Mouse (Mus musculus): ENCODE results near the gene Tex19.2.
A peak's percentile ranks its signal among the peaks of the same experiment; 100 is the strongest.
"Not testable (repeated sequence)": the region's sequence is repeated elsewhere in the genome, so short reads cannot be mapped to it uniquely, and the experiment has no call there.

Tex19.2 gene

GRCm38 (mm10) chr11:121111051-121111450 lies 7.4 kb downstream of the Tex19.2 start:
- no peak for DNase-seq (ENCODE audit: low spot score)

DNA sequence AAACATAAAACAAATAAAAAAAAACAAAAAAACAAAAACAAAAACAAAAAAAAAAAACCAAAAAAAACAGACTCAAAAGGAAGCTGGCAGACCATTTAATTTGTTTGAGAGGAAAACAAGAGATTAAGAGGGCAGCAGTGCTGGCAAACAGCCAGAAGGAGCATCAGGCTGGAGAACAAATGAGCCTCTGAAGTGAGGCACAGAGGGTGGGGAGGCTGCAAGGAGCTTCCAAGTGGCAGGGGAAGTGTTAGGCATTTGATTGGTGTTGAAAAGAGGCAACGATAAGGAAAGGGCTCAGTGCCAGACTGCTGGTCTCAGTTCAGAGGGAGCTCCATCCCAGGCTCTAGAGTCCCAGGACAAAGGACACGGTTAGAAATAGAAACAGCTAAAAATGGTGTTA lies 8.5 kb downstream of the Tex19.2 start:
- peak; percentile 62 for DNase-seq (ENCODE audit: low spot score)

- no peak for DNase-seq (ENCODE audit: low spot score)
Measured at GRCm38 (mm10) chr11:121108061-121108460, 10.4 kb downstream of the Tex19.2 start.

DNA sequence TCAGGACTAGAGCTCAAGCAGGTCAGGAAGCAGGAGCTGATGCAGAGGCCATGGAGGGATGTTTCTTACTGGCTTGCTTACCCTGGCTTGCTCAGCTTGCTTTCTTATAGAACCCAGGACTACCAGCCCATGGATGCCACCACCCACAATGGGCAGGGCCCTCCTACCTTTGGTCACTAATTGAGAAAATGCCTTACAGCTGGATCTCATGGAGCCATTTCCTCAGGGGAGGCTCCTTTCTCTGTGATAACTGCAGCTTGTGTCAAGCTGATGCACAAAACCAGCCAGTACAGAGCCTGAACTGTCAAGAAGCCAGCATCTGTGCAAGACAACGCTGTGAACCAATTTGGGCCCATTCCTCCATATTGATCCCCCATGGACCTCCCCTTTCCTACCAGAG lies 11.2 kb downstream of the Tex19.2 start:
- DNase-seq (ENCODE audit: low spot score), result not testable (repeated sequence)

DNA sequence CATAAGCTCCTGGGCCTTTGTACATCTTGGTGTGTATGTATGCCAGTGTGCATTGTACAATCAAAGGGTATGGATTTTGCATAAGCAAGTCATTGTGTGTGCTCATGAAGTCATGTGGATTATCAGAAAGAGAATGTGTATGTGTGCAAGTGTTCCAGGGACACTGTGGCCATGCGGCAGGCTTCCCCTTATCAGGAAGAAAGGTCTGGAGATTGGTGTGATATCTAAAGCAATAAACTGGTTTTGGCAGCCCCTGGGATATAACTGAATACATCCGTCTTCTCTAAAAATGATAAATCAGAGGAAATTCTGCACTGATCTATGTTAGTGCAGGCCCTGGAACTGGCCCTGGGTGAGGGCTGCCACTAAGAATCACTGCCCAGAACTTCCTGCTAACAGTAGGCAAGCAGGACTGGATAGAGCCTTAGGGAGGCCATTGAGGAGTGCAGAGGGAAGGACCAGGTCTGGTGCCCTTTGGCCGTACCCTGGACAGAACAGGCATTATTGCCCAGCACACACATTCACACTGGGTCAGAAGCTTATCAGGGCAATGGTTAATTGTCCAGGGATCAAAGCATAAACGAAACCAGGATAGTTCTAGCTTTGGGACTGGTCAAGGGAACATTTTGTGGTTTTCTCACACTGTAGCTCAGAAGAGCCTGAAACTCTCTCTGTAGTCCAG lies 17.2 kb downstream of the Tex19.2 start:
- DNase-seq (ENCODE audit: low spot score), result no peak

DNA sequence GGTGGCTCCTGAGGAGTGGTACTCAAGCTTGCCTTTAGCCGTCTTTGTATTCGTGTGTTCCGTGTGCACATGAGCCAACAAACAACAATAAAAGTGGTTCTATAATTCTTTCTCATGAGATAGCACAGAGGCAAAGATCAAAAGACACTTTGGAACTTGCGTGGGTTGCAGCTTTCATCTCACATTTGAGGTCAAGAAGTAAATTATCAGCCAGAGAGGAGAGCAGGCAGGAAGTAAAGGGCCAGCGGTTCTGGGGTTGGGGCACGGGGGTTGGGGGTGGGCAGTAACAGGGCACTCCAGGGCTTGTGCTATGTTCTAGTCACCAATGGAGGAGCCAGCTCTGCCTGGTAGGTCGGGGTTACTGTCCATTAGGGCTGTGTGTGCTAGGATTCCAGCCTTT lies 17.8 kb downstream of the Tex19.2 start:
- DNase-seq (ENCODE audit: low spot score), result no peak

DNA sequence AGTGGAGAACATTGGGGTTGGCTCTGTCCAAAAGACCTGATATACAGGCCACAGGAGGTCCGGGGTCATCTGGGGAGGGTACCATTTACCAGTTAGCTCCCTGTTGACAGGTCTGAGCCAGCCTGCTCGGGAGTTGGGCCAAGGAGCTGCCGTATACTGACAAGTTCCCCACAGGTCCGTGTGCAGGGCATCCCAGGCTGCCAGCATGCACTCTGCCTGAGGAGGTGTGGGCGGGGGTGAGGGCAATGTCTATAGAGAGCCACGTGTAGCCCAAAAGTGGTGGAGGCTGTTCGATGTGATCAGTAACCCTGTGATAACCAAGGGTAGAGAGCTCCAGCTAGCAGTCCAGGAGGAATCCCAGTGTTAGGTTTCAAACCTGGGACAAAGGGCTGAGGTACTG lies 18.7 kb downstream of the Tex19.2 start:
- DNase-seq (ENCODE audit: low spot score), result no peak

DNA sequence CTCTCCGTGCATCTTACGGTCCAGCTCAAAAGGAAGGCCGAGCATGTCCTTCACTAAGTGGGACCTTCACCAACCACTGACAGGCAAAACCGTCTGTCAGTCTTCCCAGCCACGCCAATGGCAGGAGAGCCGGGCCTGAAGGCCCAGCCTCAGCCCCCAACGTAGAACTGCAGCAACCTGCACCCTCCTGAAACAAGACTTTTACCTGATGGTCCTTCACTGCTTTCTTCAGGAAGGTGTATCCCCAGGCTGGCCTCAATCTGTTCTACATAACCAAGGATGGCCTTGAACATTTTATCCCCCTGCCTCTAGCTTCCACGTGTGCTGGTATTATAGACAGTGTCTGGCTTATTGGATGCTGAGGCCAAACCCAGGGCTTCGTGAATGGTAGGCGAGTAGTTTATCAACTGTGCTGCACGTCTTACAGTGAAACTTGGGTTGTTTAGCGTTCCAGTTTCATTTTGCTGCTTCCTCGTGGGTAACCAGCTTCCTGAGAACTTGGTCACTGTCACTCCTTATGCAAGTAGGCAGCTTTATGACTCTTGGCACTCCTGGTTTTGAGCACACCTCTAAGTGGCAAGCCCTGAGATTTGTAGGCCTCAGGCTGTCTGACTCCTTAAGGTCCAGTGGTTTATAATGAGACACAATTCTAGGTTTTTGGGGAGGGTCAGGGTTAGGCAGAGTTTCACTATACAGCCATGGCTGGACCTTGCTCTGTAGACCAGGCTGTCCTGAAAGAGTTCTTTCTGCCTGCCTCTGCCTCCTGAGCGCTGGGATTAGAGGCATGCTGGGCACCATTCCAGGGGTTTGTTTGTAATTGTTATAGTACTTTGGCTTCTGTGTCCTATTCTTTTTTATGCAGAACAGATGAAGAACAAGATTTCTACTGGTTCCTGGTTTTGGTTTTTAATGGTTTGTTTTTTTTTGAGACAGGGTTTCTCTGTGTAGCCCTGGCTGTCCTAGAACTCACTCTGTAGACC lies 25.6 kb downstream of the Tex19.2 start:
- DNase-seq (ENCODE audit: low spot score), result peak; percentile 28

- DNase-seq (ENCODE audit: low spot score), result no peak
Measured at GRCm38 (mm10) chr11:121090943-121091342, 27.5 kb downstream of the Tex19.2 start.

GRCm38 (mm10) chr11:121089756-121090546 lies 28.5 kb downstream of the Tex19.2 start:
- DNase-seq (ENCODE audit: low spot score), result no peak

DNA sequence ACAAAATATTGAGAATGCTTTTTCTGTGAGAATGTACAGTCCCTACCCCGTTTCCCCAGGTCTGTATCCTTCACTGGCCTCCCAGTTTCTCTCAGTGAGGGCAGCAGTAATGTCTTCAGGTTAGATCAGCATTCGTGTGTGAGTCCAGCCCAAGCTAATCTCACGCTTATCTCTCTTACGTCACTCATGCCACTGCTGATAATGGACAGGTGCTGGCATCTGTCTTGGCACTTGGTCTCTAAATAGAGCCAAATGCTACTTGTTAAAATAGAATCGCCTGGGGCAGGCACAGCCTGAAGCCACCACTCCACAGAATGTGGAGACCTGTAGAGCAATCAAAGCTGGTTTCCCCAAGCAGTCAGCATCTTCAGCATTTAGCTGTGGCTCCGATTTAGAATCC lies 29.5 kb downstream of the Tex19.2 start:
- DNase-seq (ENCODE audit: low spot score), result no peak

GRCm38 (mm10) chr11:121086296-121086695 lies 32.2 kb downstream of the Tex19.2 start:
- DNase-seq (ENCODE audit: low spot score), result no peak

- DNase-seq (ENCODE audit: low spot score), result no peak
Measured at GRCm38 (mm10) chr11:121085181-121085580, 33.3 kb downstream of the Tex19.2 start.

- DNase-seq (ENCODE audit: low spot score), result peak; percentile 32
Measured at GRCm38 (mm10) chr11:121082857-121083500, 35.5 kb downstream of the Tex19.2 start.

DNA sequence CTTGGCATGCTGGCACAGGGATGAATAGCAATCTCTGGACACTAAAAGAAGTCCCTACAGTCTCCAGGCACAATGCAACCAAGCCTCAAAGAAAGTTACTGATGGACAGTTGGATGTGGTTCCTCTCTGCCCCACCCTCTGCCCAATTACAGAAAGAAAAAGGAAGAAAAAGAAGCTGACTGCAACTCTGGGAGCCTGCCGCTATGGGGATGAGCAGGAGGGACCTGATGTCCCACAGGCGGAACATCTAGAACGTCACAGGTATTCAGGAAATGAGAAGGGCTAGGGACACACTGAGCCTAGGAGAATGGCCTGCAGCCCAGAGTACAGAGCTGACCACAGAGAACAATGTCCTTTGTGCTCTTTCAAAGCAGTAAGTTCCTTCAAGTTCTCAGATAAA lies 36.2 kb downstream of the Tex19.2 start:
- DNase-seq (ENCODE audit: low spot score), result no peak

DNA sequence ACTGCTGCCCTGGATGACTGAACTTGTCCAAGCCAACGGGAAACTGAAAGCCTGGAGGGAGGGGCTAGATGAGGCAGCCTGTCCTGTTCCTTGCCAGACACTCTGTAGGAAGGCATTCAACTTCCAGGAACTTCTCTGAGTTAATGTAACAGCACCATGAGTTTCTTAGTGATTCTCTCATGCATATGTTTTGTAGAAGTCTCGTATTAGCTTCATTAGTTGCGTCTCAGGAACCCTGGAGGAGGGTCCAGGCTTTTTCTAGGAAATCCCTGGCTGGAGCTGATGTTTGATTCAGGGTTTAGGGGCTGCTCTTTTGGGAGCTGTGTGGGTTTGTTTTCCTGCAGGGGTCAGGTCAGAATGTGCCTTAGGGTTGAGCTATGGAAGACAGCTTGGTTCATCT lies 37.4 kb downstream of the Tex19.2 start, which contains the start of gene Sectm1a:
Gene Sectm1a, minus strand, starts transcription at position 101 of the 400 bp plus-strand sequence.
- no peak for DNase-seq (ENCODE audit: low spot score)

GRCm38 (mm10) chr11:121080330-121080729 lies 38.1 kb downstream of the Tex19.2 start:
- DNase-seq (ENCODE audit: low spot score), result no peak

DNA sequence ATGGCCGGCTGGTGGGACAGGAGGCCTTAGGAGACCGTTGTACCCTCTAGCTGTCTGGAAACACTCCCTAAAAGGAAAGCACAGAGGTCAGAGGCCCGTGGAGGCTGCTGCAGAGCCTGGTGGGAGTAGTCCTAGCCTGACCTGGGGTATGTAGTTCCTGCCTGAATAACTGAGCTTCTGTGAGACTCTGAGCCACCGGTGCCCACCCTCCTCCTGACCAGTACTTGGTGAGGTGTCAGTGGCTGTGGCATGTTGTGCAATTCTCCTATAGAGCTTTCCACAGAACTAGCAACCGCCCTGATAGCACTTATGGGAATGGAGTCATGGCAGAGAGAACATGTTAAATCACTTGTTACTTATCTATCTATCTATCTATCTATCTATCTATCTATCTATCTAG lies 42.8 kb downstream of the Tex19.2 start:
- DNase-seq (ENCODE audit: low spot score), result no peak

- not testable (repeated sequence) for DNase-seq (ENCODE audit: low spot score)
Measured at GRCm38 (mm10) chr11:121069662-121070061, 48.8 kb downstream of the Tex19.2 start.

- no peak for DNase-seq (ENCODE audit: low spot score)
Measured at GRCm38 (mm10) chr11:121067895-121068294, 50.6 kb downstream of the Tex19.2 start.

Measured in adipocyte (in vitro differentiated cells).